Comparison of ENCODE assay signal across 8 mouse cellular contexts in the genomic region with DNA sequence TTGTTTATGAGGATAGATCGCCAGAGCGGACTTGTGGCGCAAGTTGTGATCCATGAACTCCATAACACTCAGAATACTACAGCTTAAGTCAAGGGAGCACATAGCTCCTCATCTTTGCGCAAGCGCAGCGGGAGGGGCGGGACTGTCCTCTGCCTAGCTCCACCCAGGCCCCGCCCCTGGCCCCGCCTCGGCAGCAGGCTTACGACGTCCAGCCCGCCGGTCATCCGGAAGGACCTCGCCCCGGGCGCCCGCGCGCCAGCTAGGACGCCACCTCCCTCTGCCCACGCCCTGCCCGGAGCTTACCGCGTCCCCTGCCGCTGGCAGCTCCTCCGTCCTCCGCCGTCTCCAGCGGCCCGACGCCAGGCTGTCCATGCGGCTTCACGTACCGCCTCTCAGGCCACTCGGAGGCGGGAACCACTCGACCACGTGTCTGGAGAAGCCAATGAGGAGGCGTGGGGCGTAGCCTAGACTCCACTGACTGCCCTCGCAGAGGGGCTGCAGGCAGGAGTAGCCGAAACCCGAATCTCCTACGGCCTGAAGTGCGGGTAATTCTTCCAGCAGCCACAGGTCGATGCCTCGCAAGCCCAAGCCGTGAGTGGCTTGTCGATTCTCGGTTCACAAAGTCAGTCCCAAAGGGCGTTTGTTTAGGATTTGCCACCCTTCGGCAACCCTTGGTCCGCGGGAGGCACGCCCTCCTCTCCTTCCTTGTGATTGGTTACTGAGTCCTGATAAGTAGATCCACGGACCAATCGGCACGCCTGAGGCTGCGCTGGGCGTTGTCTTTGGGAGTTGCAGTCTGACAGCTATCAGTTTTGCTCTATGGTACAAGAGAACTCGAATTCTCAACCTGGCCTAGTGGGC. TPM values are rescaled to one million over a fixed set of nuclear protein-coding genes. Genes with fewer than 3 reads are reported as not detected.
DNase-seq lines count a peak whose midpoint lies in the region; ATAC-seq lines count a peak whose summit lies in the region.

A gene (minus strand): TSS at position 426 of the 861 bp plus-strand sequence.

- peak; percentile 100 for ATAC-seq in hindbrain, embryonic 16.5 days

- H3K27ac ChIP-seq in hindbrain, embryonic 16.5 days (ENCODE audit: low read depth, low read length): peak within 1 kb of the TSS; percentile 91
- peak within 1 kb of the TSS; percentile 83 for H3K27ac ChIP-seq in macrophage

- under 1% methylated on average over 55 of the region's 63 CpGs for WGBS in hindbrain, embryonic 16.5 days
- under 1% methylated on average over 63 of the region's 63 CpGs for WGBS in macrophage (ENCODE audit: missing documents)

- peak; percentile 90 for DNase-seq in WW6 (ENCODE audit: low read depth, low spot score)
- DNase-seq in cerebellum, postnatal 4 days (ENCODE audit: low spot score in 2 of 2): peak; percentile 85 to 96
- peak; percentile 96 for DNase-seq in gastrocnemius, adult 18-20 months (ENCODE audit: low spot score)
- peak; percentile 96 to 97 for DNase-seq in left cerebral cortex, adult 18-20 months (ENCODE audit: low spot score in 2 of 2)
- DNase-seq in right cerebral cortex, adult 18-20 months: peak; percentile 97
- peak; percentile 88 for DNase-seq in urinary bladder, postnatal 10 days (ENCODE audit: low spot score)

- H3K9ac ChIP-seq in hindbrain, embryonic 16.5 days (ENCODE audit: low read depth, low read length): peak within 1 kb of the TSS; percentile 81

- H3K4me2 ChIP-seq in hindbrain, embryonic 16.5 days (ENCODE audit: low read length): peak within 1 kb of the TSS; percentile 61

- H3K9me3 ChIP-seq in hindbrain, embryonic 16.5 days (ENCODE audit: control insufficient read depth, low read length): no peaks in the 10 kb centered on the region

- peak within 1 kb of the TSS; percentile 71 for H3K4me3 ChIP-seq in hindbrain, embryonic 16.5 days (ENCODE audit: low read length)
- peak within 1 kb of the TSS; percentile 65 for H3K4me3 ChIP-seq in macrophage (ENCODE audit: inconsistent target)

- H3K79me2 ChIP-seq in macrophage (ENCODE audit: inconsistent target): no peaks in the 10 kb centered on the region

- H3K36me3 ChIP-seq in hindbrain, embryonic 16.5 days (ENCODE audit: control insufficient read depth, insufficient read depth, low read length): no peaks in the 10 kb centered on the region
- H3K36me3 ChIP-seq in macrophage (ENCODE audit: inconsistent target): no peaks in the 10 kb centered on the region

- no peaks in the 10 kb centered on the region for H3K4me1 ChIP-seq in hindbrain, embryonic 16.5 days (ENCODE audit: control insufficient read depth, insufficient read depth, low read depth, low read length)

- no peaks in the 10 kb centered on the region for H3K27me3 ChIP-seq in hindbrain, embryonic 16.5 days (replicated peaks; ENCODE audit: control insufficient read depth, insufficient read depth, low read length)

RNA-seq across cellular contexts. Expression of the gene that starts here (rescaled TPM):
- total RNA-seq in gastrocnemius, adult 18-20 months (2021): 1 to 10 TPM; 3.7 to 4.1 TPM
- 12.4 and 15.3 TPM in 2 replicates for polyA plus RNA-seq in hindbrain, embryonic 16.5 days (2015; fragmentation: Nextera tagmentation; extraction: Ambion mirVana)
- 1 to 10 TPM; 3.1 to 4.3 TPM for total RNA-seq in left cerebral cortex, adult 18-20 months (2021)
- total RNA-seq in macrophage (2018; cell fraction: chromatin; rRNA removed): 10 to 100 TPM in 11 of 26 experiments, 1 to 10 TPM in 15; 1.3 to 18.1 (median 9.3) TPM
- total RNA-seq in macrophage (2018; cell fraction: cytosol; rRNA removed): 10 to 100 TPM in 16 of 26 experiments, 1 to 10 TPM in 10; 5.1 to 13.3 (median 11.0) TPM
- total RNA-seq in macrophage (2018; cell fraction: nucleus; rRNA removed): 10 to 100 TPM in 14 of 26 experiments, 1 to 10 TPM in 12; 2.7 to 18.2 (median 10.6) TPM
- 6.7 to 15.0 TPM (median 10.6 TPM) in 3 replicates for polyA plus RNA-seq in macrophage (2018)

Comparison
In these comparisons a context has a peak if more than half of its experiments do, and no peak if none do; other contexts are left out.
1. Peak in every context shown above with its lines: DNase-seq, ATAC-seq, H3K4me3 ChIP-seq and H3K27ac ChIP-seq.